Mouse (Mus musculus) brain, embryonic 14.5 days (tissue): ENCODE results near the gene Cirbp. TPM values are rescaled to one million over a fixed set of nuclear protein-coding genes. Genes with fewer than 3 reads are reported as not detected.
"Not testable (repeated sequence)": the region's sequence is repeated elsewhere in the genome, so short reads cannot be mapped to it uniquely, and the experiment has no call there.

Source experiments
- DNase-seq: peaks from one replicate; pipeline ENCODE4 v3.0.0-alpha.2; 2011; ENCODE audit warnings: low read depth
- CTCF ChIP-seq: fragments of 200-500 bp; IDR thresholded peaks from 2 replicates; pipeline ENCODE4 v1.5.1; 2012; ENCODE audit warnings: inconsistent platforms, mild to moderate bottlenecking, moderate library complexity, borderline replicate concordance; ENCODE audit not compliant: insufficient read depth, insufficient read length; ENCODE audit errors: extremely low read depth
- POLR2A ChIP-seq: fragments of 200-500 bp; IDR thresholded peaks from 2 replicates; pipeline ENCODE4 v1.6.1; 2012; ENCODE audit warnings: mild to moderate bottlenecking, inconsistent platforms, borderline replicate concordance; ENCODE audit not compliant: poor library complexity, insufficient read depth, insufficient read length, severe bottlenecking; ENCODE audit errors: extremely low read depth
- polyA plus RNA-seq: library from polyadenylated mRNA; depleted of rRNA; stranded (reverse); fragments of >200 nt; gene quantifications from 2 replicates; pipeline ENCODE4 v1.2.3, GENCODE M21; 2012

Cirbp gene
- polyA plus RNA-seq, 1 experiment: 381 TPM

DNA sequence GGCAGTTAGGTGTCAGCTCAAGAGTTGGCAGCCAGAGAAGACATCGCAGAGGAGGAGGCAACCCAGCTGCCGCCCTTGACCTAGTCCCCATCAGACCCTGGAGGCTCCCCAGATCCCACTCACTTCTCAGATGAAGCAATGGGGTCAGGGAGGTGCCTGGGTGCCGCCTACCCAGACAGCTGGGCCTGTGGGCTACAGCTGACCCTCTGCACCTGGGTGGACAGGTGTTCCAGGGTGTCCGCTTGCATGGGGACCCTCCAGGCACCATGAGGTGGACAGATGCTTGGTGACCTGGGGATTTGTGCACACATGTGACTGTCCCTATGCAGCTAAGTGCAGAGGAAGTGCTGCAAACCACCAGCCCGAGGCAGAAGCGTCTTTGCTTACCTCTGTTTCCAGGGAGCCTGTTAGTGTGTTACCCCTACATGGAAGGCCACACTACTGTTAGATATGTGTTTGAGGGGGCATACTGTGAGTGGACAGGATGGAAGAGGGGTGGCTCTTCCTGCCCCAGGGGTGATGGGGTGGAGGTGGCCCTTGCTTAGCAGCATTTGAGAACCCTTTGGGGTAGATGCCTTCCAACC lies 3.0 kb upstream of the Cirbp start:
- no peak for DNase-seq
- no peak for TF ChIP-seq POLR2A
- no peak for TF ChIP-seq CTCF

DNA sequence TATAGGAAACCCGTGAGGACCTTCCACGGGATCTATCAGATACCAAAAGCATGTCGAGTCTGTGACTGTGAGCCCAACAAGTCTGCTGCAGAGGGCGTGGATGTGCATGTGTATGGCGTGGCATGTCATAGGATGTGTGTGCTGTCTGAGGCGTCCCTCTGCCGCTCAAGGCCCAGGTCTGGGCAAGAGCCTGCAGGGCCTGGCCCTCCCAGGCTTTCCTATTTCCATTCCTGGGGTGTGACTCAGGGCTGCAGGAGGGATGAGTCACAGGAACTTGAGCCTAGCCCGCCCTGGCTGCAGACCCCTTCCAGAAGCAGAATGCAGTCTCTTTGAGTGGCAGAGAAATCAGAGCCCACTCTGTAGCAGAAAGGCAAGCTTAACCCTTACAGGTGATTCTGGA lies 2.1 kb upstream of the Cirbp start:
- no peak for TF ChIP-seq CTCF
- TF ChIP-seq POLR2A: no peak
- no peak for DNase-seq

DNA sequence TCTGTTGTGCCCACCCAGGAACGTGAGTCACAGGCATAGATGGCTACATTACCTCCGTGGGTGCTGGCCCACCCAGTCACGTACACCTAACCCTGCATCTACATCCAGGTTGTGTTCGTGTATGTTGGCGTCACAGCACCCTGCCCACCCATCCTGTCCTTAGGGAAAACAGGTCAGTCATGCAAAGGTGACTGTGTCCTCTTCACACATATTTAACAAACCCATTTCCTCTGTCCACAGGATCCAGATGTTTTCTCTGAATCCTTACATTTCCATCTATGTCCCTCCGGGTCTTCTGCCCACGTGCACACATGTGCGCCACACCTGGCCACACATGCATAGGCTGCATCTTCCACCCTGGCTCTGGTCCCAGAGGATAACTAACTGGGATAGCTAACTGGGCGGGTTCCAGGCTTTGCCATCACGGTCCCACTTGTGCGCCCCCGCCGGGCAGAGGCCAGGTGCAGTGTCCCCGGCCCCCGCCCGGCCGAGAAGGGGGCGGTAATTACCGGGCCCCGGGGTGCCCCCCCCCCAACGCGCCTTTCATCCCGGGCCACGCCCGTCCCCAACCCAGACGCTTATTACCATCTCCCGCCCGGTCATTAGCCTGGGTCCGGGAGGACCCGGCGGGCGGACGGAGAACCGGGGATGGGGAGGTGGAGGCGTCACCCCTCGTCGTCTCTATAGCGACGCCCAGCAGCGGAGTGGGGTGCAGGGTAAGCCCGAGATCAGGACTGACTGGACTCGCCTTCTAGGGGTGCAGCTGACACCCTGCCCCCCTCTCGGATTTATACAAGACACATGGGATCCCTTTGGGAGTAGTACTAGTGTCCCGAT lies 1.4 kb upstream of the Cirbp start:
- DNase-seq: no peak
- TF ChIP-seq CTCF (no peak), POLR2A (no peak)

DNA sequence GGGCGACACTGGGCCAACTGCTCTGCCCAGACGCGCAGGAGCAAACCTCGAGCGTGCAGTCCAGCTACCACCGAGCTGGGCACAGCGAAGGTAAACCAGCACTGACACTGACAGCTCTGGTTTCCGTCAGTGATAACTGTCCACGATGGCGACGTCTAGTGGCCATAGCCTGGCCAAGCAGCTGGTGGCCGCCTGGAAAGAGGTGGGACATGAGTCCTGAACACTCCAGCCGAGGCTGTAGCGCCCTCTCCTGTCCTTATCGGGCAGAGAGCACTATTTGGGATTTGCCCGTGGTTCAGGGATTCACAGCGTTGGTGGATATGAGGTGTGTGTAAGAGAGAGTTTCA lies 814 bp upstream of the Cirbp start:
- TF ChIP-seq POLR2A: peak; percentile 52; the same call in 1 of the 2 replicates
- TF ChIP-seq CTCF: peak; percentile 99
- peak; percentile 97 for DNase-seq

DNA sequence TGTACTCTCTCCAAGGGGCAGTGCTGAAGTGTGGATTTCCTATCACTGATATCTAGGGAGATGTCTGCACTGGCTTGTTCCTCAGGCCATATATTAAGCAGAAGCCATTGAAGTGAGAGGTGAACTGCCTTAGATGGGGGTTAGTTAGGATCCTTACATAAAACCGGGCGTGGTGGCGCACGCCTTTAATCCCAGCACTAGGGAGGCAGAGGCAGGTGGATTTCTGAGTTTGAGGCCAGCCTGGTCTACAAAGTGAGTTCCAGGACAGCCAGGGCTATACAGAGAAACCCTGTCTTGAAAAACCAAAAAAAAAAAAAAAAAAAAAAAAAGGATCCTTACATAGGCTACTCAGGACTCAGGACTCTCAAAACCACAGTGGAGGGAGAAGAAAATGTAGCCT lies 351 bp downstream of the Cirbp start:
- DNase-seq: not testable (repeated sequence)

DNA sequence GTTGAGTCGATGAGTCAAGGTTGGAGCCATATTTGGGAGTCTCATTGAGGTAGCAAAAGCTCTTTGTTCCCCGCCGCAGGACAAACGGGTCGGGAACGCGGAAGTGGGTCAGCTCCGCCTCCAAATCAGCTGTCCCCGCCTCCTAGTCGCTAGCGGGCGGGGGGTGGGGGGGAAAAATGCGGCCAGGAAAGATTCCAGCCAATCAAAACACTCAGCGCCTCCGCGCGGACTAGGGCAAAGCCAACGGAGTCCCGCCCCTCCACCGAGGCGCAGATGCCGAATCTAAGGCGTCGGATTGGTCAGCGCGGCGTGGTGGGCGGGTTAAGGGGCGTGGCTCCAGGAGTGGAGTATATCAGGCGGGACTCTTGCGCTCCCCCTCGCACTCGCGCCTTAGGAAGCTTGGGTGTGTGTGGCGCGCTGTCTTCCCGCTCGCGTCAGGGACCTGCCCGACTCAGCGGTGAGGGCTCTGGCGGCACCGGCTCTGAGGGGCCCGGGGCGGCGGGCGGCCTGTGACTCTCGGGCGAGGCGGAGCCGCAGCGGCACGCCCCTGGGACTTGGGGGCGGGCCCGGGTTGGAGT lies 1.8 kb downstream of the Cirbp start:
- TF ChIP-seq POLR2A (peak; percentile 99), CTCF (no peak)
- peak; percentile 100 for DNase-seq

DNA sequence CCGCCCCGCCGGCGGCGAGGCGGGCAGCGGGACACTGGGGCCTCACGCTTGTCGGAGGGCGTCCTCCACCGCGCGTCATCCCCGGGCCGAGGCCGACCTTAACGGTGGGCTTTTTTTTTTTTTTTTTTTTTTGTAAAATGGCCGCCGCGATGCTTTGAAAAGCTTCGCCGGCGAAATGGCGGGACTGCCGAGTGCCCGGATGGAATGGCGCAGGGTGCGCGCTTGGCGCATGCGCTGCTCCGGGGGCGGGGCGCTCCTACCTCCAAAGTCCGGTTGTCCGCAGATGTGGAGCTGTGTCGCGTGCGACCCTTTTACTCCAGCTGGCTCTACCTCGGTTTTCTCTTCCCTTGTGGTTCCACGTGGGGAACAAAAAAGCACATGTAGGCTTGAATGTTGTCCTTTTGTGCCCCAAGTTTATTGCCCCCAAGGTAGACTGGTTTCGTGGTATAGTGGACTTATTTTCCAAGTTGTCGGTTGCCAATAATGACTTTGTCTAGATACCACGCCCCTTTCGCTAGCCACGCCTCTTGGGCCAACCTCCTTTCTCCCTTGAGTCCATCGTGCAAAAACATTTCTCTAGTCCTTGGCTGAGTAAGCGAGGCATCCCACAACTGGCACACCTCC lies 2.4 kb downstream of the Cirbp start:
- peak; percentile 97 for DNase-seq
- TF ChIP-seq POLR2A: no peak
- no peak for TF ChIP-seq CTCF

DNA sequence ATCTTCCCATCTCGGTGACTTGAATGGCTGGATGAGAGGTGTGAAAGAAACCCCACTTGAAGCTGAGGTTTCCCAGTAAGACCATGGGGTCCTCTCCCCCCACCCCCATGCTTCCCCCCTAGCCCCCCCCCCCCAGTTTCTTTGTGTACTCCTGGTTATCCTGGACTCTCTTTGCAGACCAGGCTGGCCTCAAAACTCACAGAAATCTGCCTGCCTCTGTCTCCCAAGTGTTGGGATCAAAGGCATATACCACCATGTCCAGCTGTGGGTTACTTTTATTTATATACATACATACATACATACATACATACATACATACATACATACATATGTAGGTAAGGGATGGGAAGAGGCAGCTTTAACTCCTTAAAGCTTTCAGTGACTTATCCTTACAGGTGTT lies 3.3 kb downstream of the Cirbp start:
- no peak for DNase-seq
- TF ChIP-seq CTCF (no peak), POLR2A (no peak)

DNA sequence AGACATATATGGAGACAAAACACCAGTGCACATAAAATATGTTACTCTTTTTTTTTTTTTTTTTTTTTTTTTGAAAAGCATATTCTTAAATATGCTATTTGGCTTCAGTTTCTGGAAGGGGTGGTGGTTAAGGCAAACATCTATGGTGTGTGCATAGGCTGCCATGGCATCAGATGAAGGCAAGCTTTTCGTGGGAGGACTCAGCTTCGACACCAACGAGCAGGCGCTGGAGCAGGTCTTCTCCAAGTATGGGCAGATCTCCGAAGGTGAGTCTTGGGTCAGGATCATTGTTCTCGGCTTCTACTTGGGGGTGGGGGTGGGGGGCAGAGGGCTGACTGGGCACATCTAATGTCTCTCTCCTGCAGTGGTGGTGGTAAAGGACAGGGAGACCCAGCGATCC lies 3.9 kb downstream of the Cirbp start:
- TF ChIP-seq CTCF (no peak), POLR2A (no peak)

DNA sequence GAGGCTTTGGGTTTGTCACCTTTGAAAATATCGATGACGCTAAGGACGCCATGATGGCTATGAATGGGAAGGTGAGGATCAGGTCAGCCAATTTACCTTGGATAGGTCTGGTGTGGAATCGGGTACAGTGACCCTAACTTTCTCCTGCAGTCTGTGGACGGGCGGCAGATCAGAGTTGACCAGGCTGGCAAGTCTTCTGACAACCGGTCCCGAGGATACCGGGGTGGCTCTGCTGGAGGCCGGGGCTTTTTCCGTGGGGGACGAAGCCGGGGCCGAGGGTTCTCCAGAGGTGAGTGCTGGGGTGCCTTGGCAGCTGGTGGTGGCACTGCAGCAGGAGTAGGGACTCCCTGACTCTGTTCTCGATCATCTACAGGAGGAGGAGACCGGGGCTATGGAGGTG lies 4.3 kb downstream of the Cirbp start:
- no peak for DNase-seq
- no peak for TF ChIP-seq CTCF
- TF ChIP-seq POLR2A: no peak

More for the DNA sequence above, 3.9 kb downstream of the Cirbp start:
- DNase-seq: no peak

DNA sequence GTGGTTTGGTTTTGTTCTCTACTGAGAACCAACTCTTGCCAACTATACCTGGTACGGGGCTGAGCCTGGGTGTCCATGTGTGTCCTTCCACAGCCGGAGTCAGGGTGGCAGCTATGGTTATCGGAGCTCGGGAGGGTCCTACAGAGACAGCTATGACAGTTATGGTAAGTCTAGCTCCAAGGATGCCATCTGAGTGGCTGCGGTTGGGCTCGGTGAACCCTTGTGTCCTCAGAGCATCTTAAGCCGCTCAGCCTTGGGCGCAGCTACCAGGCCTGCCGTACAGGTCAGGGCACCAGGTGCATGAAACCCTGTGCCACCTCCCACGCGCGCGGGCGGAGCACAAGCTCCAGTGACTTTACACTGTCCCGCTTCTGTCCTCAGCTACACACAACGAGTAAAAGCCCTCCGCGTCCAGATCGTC lies 4.8 kb downstream of the Cirbp start:
- TF ChIP-seq CTCF: no peak
- TF ChIP-seq POLR2A: no peak
- no peak for DNase-seq
